Mouse (Mus musculus): ENCODE results near the gene Trim15. TPM values are rescaled to one million over a fixed set of nuclear protein-coding genes. Genes with fewer than 3 reads are reported as not detected.

Trim15 gene
- total RNA-seq, 4 experiments from 2014 or later, result 0.24 TPM; not detected in 3

- DNase-seq, result no peak
These were observed 41.5 kb downstream of the Trim15 start for GRCm38 (mm10) chr17:36825525-36825924.

- DNase-seq, result no peak
These were observed 43.0 kb downstream of the Trim15 start for GRCm38 (mm10) chr17:36824005-36824404.

GRCm38 (mm10) chr17:36811871-36812270, 55.1 kb downstream of the Trim15 start, which contains the start of gene H2-M10.6:
H2-M10.6 (plus strand) TSS chr17:36812171.
- DNase-seq, result no peak

Other genes with a start within 250 kb of the Trim15 start
- gene H2-M9, start 224.5 kb downstream of the Trim15 start, total RNA-seq (2022), result not detected
- gene H2-M1, start 195.0 kb downstream of the Trim15 start, total RNA-seq (2022), result not detected
- not detected for gene H2-M10.5, start 94.3 kb downstream of the Trim15 start, total RNA-seq (2022)
- not detected for gene H2-M10.6, start 55.0 kb downstream of the Trim15 start, total RNA-seq (2022)
- 10 to 100 TPM; 60.6 to 88.8 (median 74.4) TPM for gene Trim26, start 30.1 kb downstream of the Trim15 start, total RNA-seq (2022)
- under 1 TPM in 1 of 4 experiments, not detected in 3; 0.17 TPM for gene Trim10, start 2.4 kb upstream of the Trim15 start, total RNA-seq (2022)
- gene Trim40, start 22.9 kb upstream of the Trim15 start, total RNA-seq (2022), result 1 to 10 TPM in 3 of 4 experiments, under 1 TPM in 1; 0.42 to 6.1 (median 3.3) TPM
- gene Trim31, start 30.9 kb upstream of the Trim15 start, total RNA-seq (2022), result not detected
- gene Rnf39, start 75.7 kb upstream of the Trim15 start, total RNA-seq (2022), result under 1 TPM in 3 of 4 experiments, not detected in 1; 0.15 to 0.51 (median 0.17) TPM
- 100 to 1,000 TPM in 1 of 4 experiments, 10 to 100 TPM in 3; 74.5 to 104 (median 81.9) TPM for gene Ppp1r11, start 84.5 kb upstream of the Trim15 start, total RNA-seq (2022)
- 10 to 100 TPM; 39.0 to 48.4 (median 43.6) TPM for gene Znrd1, start 91.3 kb upstream of the Trim15 start, total RNA-seq (2022)
- gene Znrd1as, start 91.4 kb upstream of the Trim15 start, total RNA-seq (2022), result 10 to 100 TPM; 10.8 to 13.1 (median 11.9) TPM
- not detected for gene 2410137M14Rik, start 114.0 kb upstream of the Trim15 start, total RNA-seq (2022)
- under 1 TPM in 1 of 4 experiments, not detected in 3; 0.14 TPM for gene H2-M5, start 122.3 kb upstream of the Trim15 start, total RNA-seq (2022)
- 1 to 10 TPM; 2.0 to 2.6 (median 2.3) TPM for gene Zfp57, start 134.0 kb upstream of the Trim15 start, total RNA-seq (2022)
- not detected for gene Mog, start 156.2 kb upstream of the Trim15 start, total RNA-seq (2022)
- gene Gabbr1, start 178.8 kb upstream of the Trim15 start, total RNA-seq (2022), result 10 to 100 TPM; 25.3 to 63.8 (median 50.8) TPM
- gene Olfr90, start 221.3 kb upstream of the Trim15 start, total RNA-seq (2022), result not detected
- not detected for gene Olfr91, start 231.1 kb upstream of the Trim15 start, total RNA-seq (2022)